Mouse (Mus musculus) testis, adult 2 months (tissue): Measurements from ENCODE around the gene Tspan18.

ENCODE experiments used
- CTCF ChIP-seq: fragments of 200-500 bp; IDR thresholded peaks from 2 replicates; pipeline ENCODE4 v1.5.1; 2012; ENCODE audit warnings: low read depth, mild to moderate bottlenecking, inconsistent platforms, low read length, moderate library complexity; ENCODE audit not compliant: control insufficient read depth, insufficient read depth, insufficient replicate concordance
- POLR2A ChIP-seq: fragments of 200-500 bp; IDR thresholded peaks from 2 replicates; pipeline ENCODE4 v1.6.1; 2012; ENCODE audit warnings: low read depth, mild to moderate bottlenecking, inconsistent platforms, low read length, moderate library complexity; ENCODE audit not compliant: control insufficient read depth

DNA sequence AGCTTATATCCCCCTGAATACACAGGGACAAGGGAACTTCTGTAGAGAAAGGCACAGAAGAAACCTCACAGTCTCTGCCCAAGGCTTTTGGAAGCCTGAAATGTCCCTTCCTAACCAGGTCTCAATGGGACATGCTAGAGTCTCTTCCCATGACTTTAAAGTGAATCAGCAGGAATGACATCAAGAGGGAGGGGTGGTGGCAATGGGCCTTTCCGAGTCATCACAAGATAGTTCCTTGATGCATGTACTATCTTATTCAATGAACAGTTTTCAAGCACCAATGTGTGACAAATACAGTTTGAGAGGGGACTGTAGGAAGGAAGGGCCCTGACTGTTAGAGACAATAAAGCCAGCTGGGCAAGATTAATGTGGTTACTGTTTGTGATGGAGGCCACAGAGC, 20.3 kb upstream of the Tspan18 start:
- TF ChIP-seq CTCF (no peak), POLR2A (no peak)
